17 mouse cellular contexts compared by ENCODE assay signal in genomic region chr2:24648503-24648902, GRCm38 (mm10).
"Had no signal": no experiment of that assay in that cellular context is flagged by ENCODE, and none has a peak within 500 bp of the region (broad histone marks: within the 10 kb centered on the region; RNA-seq: fewer than 3 reads in every experiment).

No protein-coding gene starts in this region.

- H3K36me3 ChIP-seq: kidney, embryonic 15.5 days; liver, embryonic 13.5 days had no signal

- H3K4me1 ChIP-seq: kidney, embryonic 15.5 days; liver, embryonic 13.5 days had no signal

- H3K4me3 ChIP-seq: kidney, embryonic 15.5 days; liver, embryonic 13.5 days had no signal

- H3K27ac ChIP-seq: kidney, embryonic 15.5 days; liver, embryonic 13.5 days; macrophage; stomach, postnatal 0 days had no signal

- H3K27me3 ChIP-seq: kidney, embryonic 15.5 days; liver, embryonic 13.5 days had no signal

- H3K9ac ChIP-seq: kidney, embryonic 15.5 days; liver, embryonic 13.5 days had no signal

- H3K9me3 ChIP-seq: kidney, embryonic 15.5 days; liver, embryonic 13.5 days had no signal

- H3K4me2 ChIP-seq: kidney, embryonic 15.5 days; liver, embryonic 13.5 days; midbrain, embryonic 11.5 days had no signal

- DNase-seq: kidney, postnatal 10 days; kidney, postnatal 4 days; left cerebral cortex, postnatal 4 days; liver, embryonic 13.5 days; lung, adult 2 months; lung, postnatal 14 days; midbrain, embryonic 14.5 days; right cerebral cortex, adult 18-20 months; right cerebral cortex, postnatal 14 days; right cerebral cortex, postnatal 4 days; thymus, adult 2 months; thymus, postnatal 14 days; thymus, postnatal 4 days had no signal
